Mouse (Mus musculus): ENCODE measurements around the gene Samhd1. TPM values are rescaled to one million over a fixed set of nuclear protein-coding genes. Genes with fewer than 3 reads are reported as not detected.
A peak's percentile ranks its signal among the peaks of the same experiment; 100 is the strongest.

The Samhd1 gene
- polyA plus RNA-seq, 1 experiment = not detected

- H3K4me1 ChIP-seq (ENCODE audit: control insufficient read depth, insufficient read depth, low read length) = no peaks in the 10 kb centered on the region
- TF ChIP-seq POLR2A (IDR thresholded peaks at IDR 0.05; ENCODE audit: insufficient read depth, low read depth, low read length) (no peak), CTCF (IDR thresholded peaks at IDR 0.05; ENCODE audit: insufficient read depth, low read depth, low read length) (no peak)
- no peak overlapping the region for H3K4me3 ChIP-seq (ENCODE audit: insufficient read depth, low read depth, low read length)
- H3K27ac ChIP-seq (ENCODE audit: insufficient read depth, low read depth, low read length) = no peak overlapping the region
- WGBS = 82% methylated on average over 5 of the region's 5 CpGs
Observed at GRCm38 (mm10) chr2:157138808-157139207, 3.7 kb upstream of the Samhd1 start.

DNA sequence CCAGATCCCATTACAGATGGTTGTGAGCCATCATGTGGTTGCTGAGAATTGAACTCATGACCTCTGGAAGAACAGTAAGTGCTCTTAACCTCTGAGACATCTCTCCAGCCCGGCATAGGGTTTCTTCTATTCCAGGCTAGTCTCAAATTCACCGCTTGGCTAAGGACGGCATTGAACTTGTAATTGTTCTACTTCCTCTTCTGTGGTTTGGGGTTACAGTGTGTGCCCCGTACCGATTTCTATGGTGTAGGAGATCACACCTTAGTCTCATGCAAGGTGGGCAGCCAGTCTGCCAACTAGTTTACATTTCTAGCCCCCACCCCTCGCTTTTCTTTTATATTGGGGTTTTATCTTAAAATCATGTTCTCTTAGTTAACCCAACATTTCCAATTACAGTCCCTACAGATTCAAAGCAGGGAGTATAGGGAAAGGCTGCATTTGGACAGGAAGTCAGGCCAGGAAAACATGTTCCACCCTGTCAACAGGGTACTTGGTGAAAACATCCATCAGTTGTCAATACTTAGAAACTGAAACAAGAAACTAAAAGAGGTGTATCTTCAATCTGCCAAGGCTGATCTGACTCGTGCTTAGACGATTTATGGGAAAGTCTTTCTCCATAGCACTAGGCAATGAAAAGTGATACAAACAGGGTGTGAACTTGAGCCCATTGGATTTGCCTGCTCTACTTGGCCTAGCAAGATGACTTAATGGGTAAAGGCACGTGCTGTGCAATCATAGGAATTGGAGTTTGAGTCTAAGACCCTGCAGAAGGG, 3.1 kb upstream of the Samhd1 start:
- Histone ChIP-seq H3K4me1 (ENCODE audit: control insufficient read depth, insufficient read depth, low read length) (no peaks in the 10 kb centered on the region), H3K27ac (ENCODE audit: insufficient read depth, low read depth, low read length) (no peak overlapping the region), H3K4me3 (ENCODE audit: insufficient read depth, low read depth, low read length) (no peak overlapping the region)
- 92% methylated on average over 9 of the region's 9 CpGs for WGBS
- no peak for TF ChIP-seq CTCF (IDR thresholded peaks at IDR 0.05; ENCODE audit: insufficient read depth, low read depth, low read length)
- no peak for TF ChIP-seq POLR2A (IDR thresholded peaks at IDR 0.05; ENCODE audit: insufficient read depth, low read depth, low read length)

GRCm38 (mm10) chr2:157136646-157137045, 1.6 kb upstream of the Samhd1 start:
- Histone ChIP-seq H3K4me1 (ENCODE audit: control insufficient read depth, insufficient read depth, low read length) (no peaks in the 10 kb centered on the region), H3K27ac (ENCODE audit: insufficient read depth, low read depth, low read length) (no peak overlapping the region), H3K4me3 (ENCODE audit: insufficient read depth, low read depth, low read length) (no peak overlapping the region)
- WGBS = 65% methylated on average over 2 of the region's 2 CpGs
- TF ChIP-seq CTCF (IDR thresholded peaks at IDR 0.05; ENCODE audit: insufficient read depth, low read depth, low read length) (no peak), POLR2A (IDR thresholded peaks at IDR 0.05; ENCODE audit: insufficient read depth, low read depth, low read length) (no peak)

DNA sequence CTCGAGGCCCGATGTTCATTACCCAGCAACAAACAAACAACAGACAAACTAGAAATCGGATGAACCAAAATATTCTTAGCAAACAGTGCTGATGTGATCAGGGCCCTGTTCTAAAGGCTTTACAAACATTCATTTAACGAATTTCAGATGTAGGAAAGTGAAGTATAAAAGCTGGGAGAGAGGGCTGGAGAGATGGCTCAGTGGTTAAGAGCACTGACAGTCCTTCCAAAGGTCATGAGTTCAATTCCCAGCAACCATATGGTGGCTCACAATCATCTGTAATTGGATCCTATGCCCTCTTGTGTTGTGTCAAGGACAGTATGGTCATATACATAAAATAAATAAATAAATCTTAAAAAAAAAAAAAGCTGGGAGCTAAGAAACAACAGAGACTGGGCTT, 1.1 kb upstream of the Samhd1 start:
- no peak overlapping the region for H3K4me3 ChIP-seq (ENCODE audit: insufficient read depth, low read depth, low read length)
- H3K27ac ChIP-seq (ENCODE audit: insufficient read depth, low read depth, low read length) = no peak overlapping the region
- H3K4me1 ChIP-seq (ENCODE audit: control insufficient read depth, insufficient read depth, low read length) = no peaks in the 10 kb centered on the region
- 76% methylated on average over 4 of the region's 4 CpGs for WGBS
- TF ChIP-seq CTCF (IDR thresholded peaks at IDR 0.05; ENCODE audit: insufficient read depth, low read depth, low read length) = no peak
- no peak for TF ChIP-seq POLR2A (IDR thresholded peaks at IDR 0.05; ENCODE audit: insufficient read depth, low read depth, low read length)

DNA sequence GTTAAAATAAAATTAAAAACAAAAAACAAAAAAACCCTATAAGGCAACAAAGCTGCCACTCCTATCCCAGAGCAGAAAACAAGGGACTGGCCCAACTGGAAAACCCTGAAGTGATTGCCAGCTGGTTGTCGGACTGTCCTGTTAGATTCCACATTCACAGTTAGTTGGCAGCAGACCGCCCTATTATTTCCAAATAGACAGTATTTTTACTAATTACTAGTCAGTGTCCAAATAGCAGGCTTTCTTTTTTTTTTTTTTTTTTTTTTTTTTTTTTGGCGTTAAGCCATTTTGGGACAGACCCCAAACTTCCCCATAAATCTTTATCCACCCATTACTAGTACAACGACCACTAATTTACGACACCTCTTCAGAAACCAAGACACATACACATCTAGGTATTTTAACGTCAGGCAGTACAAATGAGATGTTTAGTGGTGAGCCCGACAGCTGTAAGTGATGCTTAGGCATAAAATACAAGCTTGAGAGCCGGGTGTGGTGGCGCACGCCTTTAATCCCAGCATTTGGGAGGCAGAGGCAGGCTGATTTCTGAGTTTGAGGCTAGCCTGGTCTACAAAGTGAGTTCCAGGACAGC, 560 bp upstream of the Samhd1 start:
- H3K4me1 ChIP-seq (ENCODE audit: control insufficient read depth, insufficient read depth, low read length) = no peaks in the 10 kb centered on the region
- 32% methylated on average over 10 of the region's 10 CpGs for WGBS
- no peak for TF ChIP-seq POLR2A (IDR thresholded peaks at IDR 0.05; ENCODE audit: insufficient read depth, low read depth, low read length)
- TF ChIP-seq CTCF (IDR thresholded peaks at IDR 0.05; ENCODE audit: insufficient read depth, low read depth, low read length) = no peak
- H3K4me3 ChIP-seq (ENCODE audit: insufficient read depth, low read depth, low read length) = no peak overlapping the region
- no peak overlapping the region for H3K27ac ChIP-seq (ENCODE audit: insufficient read depth, low read depth, low read length)

- peak overlapping the region; percentile 65 for H3K4me3 ChIP-seq (ENCODE audit: insufficient read depth, low read depth, low read length)
- H3K27ac ChIP-seq (ENCODE audit: insufficient read depth, low read depth, low read length) = no peak overlapping the region
- under 1% methylated on average over 25 of the region's 25 CpGs for WGBS
- no peak for TF ChIP-seq CTCF (IDR thresholded peaks at IDR 0.05; ENCODE audit: insufficient read depth, low read depth, low read length)
- TF ChIP-seq POLR2A (IDR thresholded peaks at IDR 0.05; ENCODE audit: insufficient read depth, low read depth, low read length) = no peak
- no peaks in the 10 kb centered on the region for H3K4me1 ChIP-seq (ENCODE audit: control insufficient read depth, insufficient read depth, low read length)
Observed at GRCm38 (mm10) chr2:157134479-157134931, 560 bp downstream of the Samhd1 start.

DNA sequence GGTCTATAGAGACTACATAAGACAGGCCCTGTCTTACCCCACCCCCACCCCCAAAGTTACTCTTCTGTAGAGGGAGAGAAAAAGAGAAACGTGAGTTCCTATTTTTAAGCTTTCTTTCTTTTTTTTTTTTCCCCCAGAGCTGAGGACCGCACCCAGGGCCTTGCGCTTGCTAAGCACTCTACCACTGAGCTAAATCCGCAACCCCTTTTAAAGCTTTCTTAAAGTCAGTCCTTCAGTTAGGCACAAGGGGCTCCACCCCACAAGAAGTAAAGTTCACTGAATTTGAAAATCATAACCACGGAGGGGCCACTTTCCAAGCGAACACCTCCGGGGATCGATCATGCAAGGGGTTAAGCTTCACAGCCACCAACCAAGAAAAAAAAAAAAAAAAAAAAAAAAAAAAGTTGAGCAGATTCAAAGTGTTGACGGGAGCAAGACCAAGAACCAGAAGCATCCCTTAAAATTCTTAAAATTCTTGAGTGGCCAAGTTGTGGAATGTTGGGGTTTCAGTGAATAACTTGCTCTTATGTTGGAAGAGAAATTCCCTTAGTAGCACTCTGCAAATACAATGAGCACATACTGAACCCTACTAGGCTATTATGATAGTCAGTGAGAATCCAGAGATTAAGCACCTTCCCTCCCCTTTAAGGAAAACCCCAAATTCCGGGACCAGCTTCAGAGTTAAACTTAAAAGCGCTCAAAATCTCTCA, 1.1 kb downstream of the Samhd1 start:
- Histone ChIP-seq H3K27ac (ENCODE audit: insufficient read depth, low read depth, low read length) (no peak overlapping the region), H3K4me1 (ENCODE audit: control insufficient read depth, insufficient read depth, low read length) (no peaks in the 10 kb centered on the region), H3K4me3 (ENCODE audit: insufficient read depth, low read depth, low read length) (peak overlapping the region; percentile 65)
- 28% methylated on average over 11 of the region's 11 CpGs for WGBS
- TF ChIP-seq POLR2A (IDR thresholded peaks at IDR 0.05; ENCODE audit: insufficient read depth, low read depth, low read length) (no peak), CTCF (IDR thresholded peaks at IDR 0.05; ENCODE audit: insufficient read depth, low read depth, low read length) (no peak)

DNA sequence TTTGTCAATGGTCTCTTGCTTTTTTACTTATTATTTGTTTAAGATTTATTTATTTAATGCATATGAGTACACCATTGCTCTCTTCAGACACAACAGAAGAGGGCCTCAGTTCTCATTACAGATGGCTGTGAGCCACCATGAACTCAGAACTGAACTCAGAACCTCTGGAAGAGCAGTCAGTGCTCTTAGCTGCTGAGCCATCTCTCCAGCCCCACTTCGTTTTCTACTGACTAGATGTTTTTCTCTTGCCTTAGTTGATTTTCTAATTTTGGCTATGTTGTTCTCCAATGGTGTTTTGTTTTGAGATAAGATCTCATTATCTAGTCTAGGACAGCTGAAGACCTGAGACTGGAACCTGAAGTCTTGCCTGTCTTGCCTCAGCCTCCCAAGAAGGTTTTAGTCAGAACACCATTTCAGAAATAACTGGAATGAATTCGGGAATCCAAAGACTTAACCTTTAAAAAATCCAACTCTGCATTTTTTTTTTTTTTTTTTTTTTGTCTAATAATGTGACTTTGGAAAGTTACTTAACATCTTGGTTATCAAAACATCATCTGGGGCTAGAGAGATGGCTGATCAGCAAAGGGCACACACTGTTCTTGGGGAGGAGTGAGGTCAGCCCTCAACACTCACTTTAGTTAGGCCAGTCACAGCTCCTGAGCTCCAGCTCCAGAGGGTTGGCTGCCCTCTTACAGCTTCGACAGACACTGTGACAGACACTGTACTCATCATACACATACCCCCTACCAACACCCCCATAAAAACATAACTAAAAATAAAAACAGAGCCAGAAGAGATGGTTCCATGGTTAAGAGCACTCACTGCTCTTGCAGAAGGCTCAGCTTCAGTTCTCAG, 2.2 kb downstream of the Samhd1 start:
- Histone ChIP-seq H3K27ac (ENCODE audit: insufficient read depth, low read depth, low read length) (no peak overlapping the region), H3K4me3 (ENCODE audit: insufficient read depth, low read depth, low read length) (no peak overlapping the region), H3K4me1 (ENCODE audit: control insufficient read depth, insufficient read depth, low read length) (no peaks in the 10 kb centered on the region)
- WGBS = 72% methylated on average over 3 of the region's 3 CpGs
- no peak for TF ChIP-seq CTCF (IDR thresholded peaks at IDR 0.05; ENCODE audit: insufficient read depth, low read depth, low read length)
- no peak for TF ChIP-seq POLR2A (IDR thresholded peaks at IDR 0.05; ENCODE audit: insufficient read depth, low read depth, low read length)
